Mouse (Mus musculus) myocyte (in vitro differentiated cells): ENCODE data around the gene Naa80. TPM values are rescaled to one million over a fixed set of nuclear protein-coding genes. Genes with fewer than 3 reads are reported as not detected.
A peak's percentile ranks its signal among the peaks of the same experiment; 100 is the strongest.

Experiments used
- H3K27me3 ChIP-seq: one replicate; pipeline ENCODE4 v1.6.1; 2011; ENCODE audit not compliant: control insufficient read depth, insufficient read depth, insufficient read length
- H3K36me3 ChIP-seq: one replicate; pipeline ENCODE4 v1.6.1; 2011; ENCODE audit not compliant: control insufficient read depth, insufficient read depth
- H3K4me2 ChIP-seq: one replicate; pipeline ENCODE4 v1.6.1; 2011; ENCODE audit warnings: low read depth, control low read depth
- H3K4me3 ChIP-seq: one replicate; pipeline ENCODE4 v1.5.1; 2011; ENCODE audit warnings: mild to moderate bottlenecking, control low read depth, moderate library complexity
- H3K79me2 ChIP-seq: one replicate; pipeline ENCODE4 v1.6.1; 2011; ENCODE audit not compliant: control insufficient read depth, insufficient read depth
- H3ac ChIP-seq: one replicate; pipeline ENCODE4 v1.6.1; 2011; ENCODE audit not compliant: control insufficient read depth, insufficient read length
- CEBPB ChIP-seq: IDR thresholded peaks from 2 replicates; pipeline ENCODE4 v1.6.1; 2011; ENCODE audit warnings: mild to moderate bottlenecking, moderate library complexity; ENCODE audit not compliant: poor library complexity, insufficient read depth, severe bottlenecking
- E2F4 ChIP-seq: IDR thresholded peaks from one replicate; pipeline ENCODE4 v1.6.1; 2011; ENCODE audit warnings: mild to moderate bottlenecking, control low read depth, moderate library complexity; ENCODE audit not compliant: insufficient read depth
- MAX ChIP-seq: IDR thresholded peaks from one replicate; pipeline ENCODE4 v1.6.1; 2011; ENCODE audit warnings: low read depth, mild to moderate bottlenecking, control low read depth
- MYOD1 ChIP-seq, 3 experiments: IDR thresholded peaks; one replicate each; pipeline ENCODE4 v1.6.1; 2011; ENCODE audit warnings: control low read depth in 2 of 3, low read depth in 2 of 3, mild to moderate bottlenecking in 2 of 3, moderate library complexity in 1 of 3; ENCODE audit not compliant: insufficient read length in 2 of 3, control insufficient read depth in 1 of 3
- MYOG ChIP-seq, 3 experiments: IDR thresholded peaks; one replicate each; pipeline ENCODE4 v1.6.1; 2011; ENCODE audit warnings: control low read depth in 2 of 3, low read depth in 2 of 3, mild to moderate bottlenecking in 2 of 3; ENCODE audit not compliant: insufficient read length in 2 of 3, control insufficient read depth in 1 of 3, insufficient read depth in 1 of 3
- POLR2A ChIP-seq: IDR thresholded peaks from one replicate; pipeline ENCODE4 v1.6.1; 2011; ENCODE audit warnings: low read depth, mild to moderate bottlenecking, control low read depth, moderate library complexity; ENCODE audit not compliant: insufficient read length
- POLR2AphosphoS2 ChIP-seq: IDR thresholded peaks from one replicate; pipeline ENCODE4 v1.6.1; 2011; ENCODE audit warnings: low read depth, control low read depth; ENCODE audit not compliant: insufficient read length
- REST ChIP-seq: IDR thresholded peaks from one replicate; pipeline ENCODE4 v1.6.1; 2011; ENCODE audit warnings: mild to moderate bottlenecking, control low read depth, moderate library complexity; ENCODE audit not compliant: insufficient read depth, insufficient read length
- SRF ChIP-seq: IDR thresholded peaks from one replicate; pipeline ENCODE4 v1.6.1; 2011; ENCODE audit warnings: low read depth; ENCODE audit not compliant: control insufficient read depth, insufficient read length
- TCF12 ChIP-seq: IDR thresholded peaks from one replicate; pipeline ENCODE4 v1.6.1; 2011; ENCODE audit warnings: mild to moderate bottlenecking, control low read depth; ENCODE audit not compliant: poor library complexity, insufficient read depth, severe bottlenecking
- TCF3 ChIP-seq: IDR thresholded peaks from one replicate; pipeline ENCODE4 v1.6.1; 2011; ENCODE audit warnings: low read depth, control low read depth; ENCODE audit not compliant: insufficient read length
- USF1 ChIP-seq: IDR thresholded peaks from one replicate; pipeline ENCODE4 v1.6.1; 2011; ENCODE audit warnings: low read depth, mild to moderate bottlenecking, control low read depth, moderate library complexity
- polyA plus RNA-seq: library from polyadenylated mRNA; unstranded; fragments of >200 nt; fragmentation: generic; extraction: Trizol; gene quantifications from one replicate; pipeline ENCODE4 v1.2.1, GENCODE M21; 2012; ENCODE audit warnings: missing spikeins

Naa80 gene
- polyA plus RNA-seq, 1 experiment, result 13.8 TPM

- no peaks in the 10 kb centered on the region for H3K27me3 ChIP-seq
- TF ChIP-seq TCF12, result no peak
- peak; percentile 86 for TF ChIP-seq POLR2AphosphoS2
- no peak for TF ChIP-seq E2F4
- no peak for TF ChIP-seq USF1
- TF ChIP-seq MYOD1 (IDR thresholded peaks at IDR 0.05; ENCODE audit: control insufficient read depth in 1 of 3, insufficient read length in 2 of 3, low read depth in 2 of 3), result no peak
- no peak for TF ChIP-seq REST
- TF ChIP-seq POLR2A, result peak; percentile 6
- no peak for TF ChIP-seq TCF3
- no peak for TF ChIP-seq SRF
- TF ChIP-seq MYOG (IDR thresholded peaks at IDR 0.05; ENCODE audit: control insufficient read depth in 1 of 3, insufficient read depth in 1 of 3, insufficient read length in 2 of 3, low read depth in 2 of 3), result no peak
- peak overlapping the region; percentile 45 for H3K4me2 ChIP-seq
- no peaks in the 10 kb centered on the region for H3K79me2 ChIP-seq
- no peak overlapping the region for H3ac ChIP-seq
- peaks cover 11% of the 10 kb centered on the region for H3K36me3 ChIP-seq
- no peak overlapping the region for H3K4me3 ChIP-seq
Measured at GRCm38 (mm10) chr9:107596619-107597569, 18.2 kb downstream of the Naa80 start.

GRCm38 (mm10) chr9:107598385-107598784, 19.7 kb downstream of the Naa80 start:
- Histone ChIP-seq H3K27me3 (no peaks in the 10 kb centered on the region), H3K79me2 (no peaks in the 10 kb centered on the region), H3K4me2 (no peak overlapping the region), H3K4me3 (no peak overlapping the region), H3K36me3 (peaks cover 11% of the 10 kb centered on the region), H3ac (no peak overlapping the region)
- TF ChIP-seq REST (no peak), E2F4 (no peak), POLR2A (no peak), USF1 (no peak), TCF12 (no peak), MYOG (IDR thresholded peaks at IDR 0.05; ENCODE audit: control insufficient read depth in 1 of 3, insufficient read depth in 1 of 3, insufficient read length in 2 of 3, low read depth in 2 of 3) (no peak), CEBPB (no peak), SRF (no peak), MAX (no peak), TCF3 (no peak), MYOD1 (IDR thresholded peaks at IDR 0.05; ENCODE audit: control insufficient read depth in 1 of 3, insufficient read length in 2 of 3, low read depth in 2 of 3) (no peak), POLR2AphosphoS2 (no peak)

GRCm38 (mm10) chr9:107599433-107599832, 20.7 kb downstream of the Naa80 start:
- Histone ChIP-seq H3K4me2 (no peak overlapping the region), H3K4me3 (no peak overlapping the region)
- TF ChIP-seq POLR2AphosphoS2, result no peak
- TF ChIP-seq MYOG (IDR thresholded peaks at IDR 0.05; ENCODE audit: control insufficient read depth in 1 of 3, insufficient read depth in 1 of 3, insufficient read length in 2 of 3, low read depth in 2 of 3), result no peak
- TF ChIP-seq CEBPB, result no peak
- no peak for TF ChIP-seq MYOD1 (IDR thresholded peaks at IDR 0.05; ENCODE audit: control insufficient read depth in 1 of 3, insufficient read length in 2 of 3, low read depth in 2 of 3)
- TF ChIP-seq SRF, result no peak
- TF ChIP-seq REST, result no peak
- TF ChIP-seq E2F4, result no peak
- no peak for TF ChIP-seq POLR2A
- no peak for TF ChIP-seq MAX
- TF ChIP-seq TCF12, result no peak
- no peak for TF ChIP-seq TCF3
- no peak for TF ChIP-seq USF1

GRCm38 (mm10) chr9:107599842-107600241, 21.2 kb downstream of the Naa80 start:
- no peak overlapping the region for H3K4me2 ChIP-seq
- H3ac ChIP-seq, result no peak overlapping the region
- H3K27me3 ChIP-seq, result no peaks in the 10 kb centered on the region
- H3K4me3 ChIP-seq, result no peak overlapping the region
- no peaks in the 10 kb centered on the region for H3K79me2 ChIP-seq
- H3K36me3 ChIP-seq, result peaks cover 7% of the 10 kb centered on the region
- TF ChIP-seq TCF3, result no peak
- TF ChIP-seq TCF12, result no peak
- TF ChIP-seq SRF, result no peak
- TF ChIP-seq REST, result no peak
- TF ChIP-seq POLR2AphosphoS2, result no peak
- no peak for TF ChIP-seq MYOD1 (IDR thresholded peaks at IDR 0.05; ENCODE audit: control insufficient read depth in 1 of 3, insufficient read length in 2 of 3, low read depth in 2 of 3)
- TF ChIP-seq USF1, result no peak
- no peak for TF ChIP-seq MAX
- TF ChIP-seq POLR2A, result no peak

More at GRCm38 (mm10) chr9:107599433-107599832, 20.7 kb downstream of the Naa80 start:
- Histone ChIP-seq H3K36me3 (peaks cover 7% of the 10 kb centered on the region), H3K79me2 (no peaks in the 10 kb centered on the region), H3K27me3 (no peaks in the 10 kb centered on the region), H3ac (no peak overlapping the region)
